Mouse (Mus musculus) embryonic facial prominence, embryonic 10.5 days (tissue): ENCODE data around the gene Xdh. TPM values are rescaled to one million over a fixed set of nuclear protein-coding genes. Genes with fewer than 3 reads are reported as not detected.

Experiments
- DNase-seq: peaks from one replicate; pipeline ENCODE4 v3.0.0-alpha.2; 2017; ENCODE audit warnings: low spot score
- H3K27ac ChIP-seq: fragments of 300-500 bp; sonication (generic); replicated peaks from 2 replicates; pipeline ENCODE4 v1.5.1; 2016; ENCODE audit warnings: mild to moderate bottlenecking
- H3K27me3 ChIP-seq: fragments of 300-500 bp; sonication (generic); replicated peaks from 2 replicates; pipeline ENCODE4 v1.6.1; 2016; ENCODE audit warnings: low read depth, mild to moderate bottlenecking; ENCODE audit not compliant: poor library complexity, severe bottlenecking
- H3K36me3 ChIP-seq: fragments of 300-500 bp; sonication (generic); replicated peaks from 2 replicates; pipeline ENCODE4 v1.6.1; 2016; ENCODE audit warnings: mild to moderate bottlenecking, moderate library complexity
- H3K4me1 ChIP-seq: fragments of 300-500 bp; sonication (generic); 2 replicates; pipeline ENCODE4 v1.6.1; 2016
- H3K4me3 ChIP-seq: fragments of 300-500 bp; sonication (generic); 2 replicates; pipeline ENCODE4 v1.5.1; 2016; ENCODE audit warnings: mild to moderate bottlenecking, moderate library complexity
- H3K9me3 ChIP-seq: fragments of 300-500 bp; sonication (generic); 2 replicates; pipeline ENCODE4 v1.6.1; 2016; ENCODE audit warnings: mild to moderate bottlenecking
- WGBS: fragments of 180-500 bp; shearing (Covaris S2); methylation state at CpG from one replicate; pipeline ENCODE4 v1.1.7; 2016; 5-methylcytosine and 5-hydroxymethylcytosine counted together
- polyA plus RNA-seq: library from polyadenylated mRNA; unstranded; fragments of >200 nt; fragmentation: Nextera tagmentation; extraction: Ambion mirVana; gene quantifications from 2 replicates; pipeline ENCODE4 v1.2.1, GENCODE M21; 2016

The Xdh gene
- polyA plus RNA-seq, 1 experiment from 2014 or later, result 0.26 TPM

GRCm38 (mm10) chr17:73961801-73962403 lies 11.9 kb upstream of the Xdh start:
- Histone ChIP-seq H3K9me3 (no peaks in the 10 kb centered on the region), H3K4me3 (no peak overlapping the region), H3K36me3 (no peaks in the 10 kb centered on the region), H3K27ac (no peak overlapping the region), H3K4me1 (no peaks in the 10 kb centered on the region), H3K27me3 (no peaks in the 10 kb centered on the region)
- WGBS, result 82% methylated on average over 1 of the region's 1 CpGs
- no peak for DNase-seq

GRCm38 (mm10) chr17:73960745-73961144 lies 10.7 kb upstream of the Xdh start:
- no peak for DNase-seq
- 88% methylated on average over 4 of the region's 4 CpGs for WGBS
- H3K4me3 ChIP-seq, result no peak overlapping the region
- no peak overlapping the region for H3K27ac ChIP-seq
- H3K27me3 ChIP-seq, result no peaks in the 10 kb centered on the region
- H3K36me3 ChIP-seq, result no peaks in the 10 kb centered on the region
- H3K9me3 ChIP-seq, result no peaks in the 10 kb centered on the region
- H3K4me1 ChIP-seq, result no peaks in the 10 kb centered on the region

- WGBS, result 87% methylated on average over 4 of the region's 4 CpGs
- Histone ChIP-seq H3K36me3 (no peaks in the 10 kb centered on the region), H3K4me3 (no peak overlapping the region), H3K4me1 (no peaks in the 10 kb centered on the region), H3K27me3 (no peaks in the 10 kb centered on the region), H3K9me3 (no peaks in the 10 kb centered on the region), H3K27ac (no peak overlapping the region)
- no peak for DNase-seq
Measured at GRCm38 (mm10) chr17:73952103-73952521, 2.1 kb upstream of the Xdh start.

GRCm38 (mm10) chr17:73950970-73951369 lies 974 bp upstream of the Xdh start:
- Histone ChIP-seq H3K36me3 (no peaks in the 10 kb centered on the region), H3K27ac (no peak overlapping the region), H3K4me1 (no peaks in the 10 kb centered on the region), H3K4me3 (no peak overlapping the region), H3K27me3 (no peaks in the 10 kb centered on the region), H3K9me3 (no peaks in the 10 kb centered on the region)
- 89% methylated on average over 5 of the region's 5 CpGs for WGBS
- DNase-seq, result no peak

- H3K36me3 ChIP-seq, result no peaks in the 10 kb centered on the region
- WGBS, result 82% methylated on average over 4 of the region's 4 CpGs
- H3K27ac ChIP-seq, result no peak overlapping the region
- no peaks in the 10 kb centered on the region for H3K9me3 ChIP-seq
- H3K27me3 ChIP-seq, result no peaks in the 10 kb centered on the region
- DNase-seq, result no peak
- no peaks in the 10 kb centered on the region for H3K4me1 ChIP-seq
- no peak overlapping the region for H3K4me3 ChIP-seq
Measured at GRCm38 (mm10) chr17:73949498-73949897, 498 bp downstream of the Xdh start.

- Histone ChIP-seq H3K4me3 (no peak overlapping the region), H3K4me1 (no peaks in the 10 kb centered on the region), H3K27ac (no peak overlapping the region), H3K9me3 (no peaks in the 10 kb centered on the region), H3K27me3 (no peaks in the 10 kb centered on the region), H3K36me3 (no peaks in the 10 kb centered on the region)
- WGBS, result 87% methylated on average over 2 of the region's 2 CpGs
- no peak for DNase-seq
Measured at GRCm38 (mm10) chr17:73948801-73949200, 1.2 kb downstream of the Xdh start.

GRCm38 (mm10) chr17:73948039-73948438 lies 2.0 kb downstream of the Xdh start:
- no peaks in the 10 kb centered on the region for H3K9me3 ChIP-seq
- no peak overlapping the region for H3K27ac ChIP-seq
- H3K27me3 ChIP-seq, result no peaks in the 10 kb centered on the region
- WGBS, result 91% methylated on average over 3 of the region's 3 CpGs
- H3K36me3 ChIP-seq, result no peaks in the 10 kb centered on the region
- DNase-seq, result no peak
- no peaks in the 10 kb centered on the region for H3K4me1 ChIP-seq
- no peak overlapping the region for H3K4me3 ChIP-seq

- Histone ChIP-seq H3K4me1 (no peaks in the 10 kb centered on the region), H3K36me3 (no peaks in the 10 kb centered on the region), H3K27me3 (no peaks in the 10 kb centered on the region), H3K9me3 (no peaks in the 10 kb centered on the region), H3K4me3 (no peak overlapping the region), H3K27ac (no peak overlapping the region)
- WGBS, result 89% methylated on average over 5 of the region's 5 CpGs
- DNase-seq, result no peak
Measured at GRCm38 (mm10) chr17:73946856-73947255, 3.1 kb downstream of the Xdh start.

- no peak for DNase-seq
- Histone ChIP-seq H3K27ac (no peak overlapping the region), H3K9me3 (no peaks in the 10 kb centered on the region), H3K27me3 (no peaks in the 10 kb centered on the region), H3K4me1 (no peaks in the 10 kb centered on the region), H3K36me3 (no peaks in the 10 kb centered on the region), H3K4me3 (no peak overlapping the region)
- 79% methylated on average over 5 of the region's 5 CpGs for WGBS
Measured at GRCm38 (mm10) chr17:73944661-73945060, 5.3 kb downstream of the Xdh start.

GRCm38 (mm10) chr17:73942268-73942962 lies 7.6 kb downstream of the Xdh start:
- Histone ChIP-seq H3K36me3 (no peaks in the 10 kb centered on the region), H3K4me3 (no peak overlapping the region), H3K27me3 (no peaks in the 10 kb centered on the region), H3K4me1 (no peaks in the 10 kb centered on the region), H3K27ac (no peak overlapping the region), H3K9me3 (no peaks in the 10 kb centered on the region)
- no peak for DNase-seq
- 89% methylated on average over 3 of the region's 3 CpGs for WGBS

- DNase-seq, result no peak
- H3K36me3 ChIP-seq, result no peaks in the 10 kb centered on the region
- H3K4me3 ChIP-seq, result no peak overlapping the region
- no peaks in the 10 kb centered on the region for H3K9me3 ChIP-seq
- no peak overlapping the region for H3K27ac ChIP-seq
- WGBS, result 83% methylated on average over 3 of the region's 3 CpGs
- no peaks in the 10 kb centered on the region for H3K27me3 ChIP-seq
- H3K4me1 ChIP-seq, result no peaks in the 10 kb centered on the region
Measured at GRCm38 (mm10) chr17:73941816-73942215, 8.2 kb downstream of the Xdh start.

- Histone ChIP-seq H3K27ac (no peak overlapping the region), H3K4me1 (no peaks in the 10 kb centered on the region), H3K4me3 (no peak overlapping the region), H3K27me3 (no peaks in the 10 kb centered on the region), H3K9me3 (no peaks in the 10 kb centered on the region), H3K36me3 (no peaks in the 10 kb centered on the region)
- WGBS, result 89% methylated on average over 7 of the region's 7 CpGs
- DNase-seq, result no peak
Measured at GRCm38 (mm10) chr17:73937073-73937472, 12.9 kb downstream of the Xdh start.

GRCm38 (mm10) chr17:73935163-73935562 lies 14.8 kb downstream of the Xdh start:
- DNase-seq, result no peak
- H3K9me3 ChIP-seq, result no peaks in the 10 kb centered on the region
- H3K27ac ChIP-seq, result no peak overlapping the region
- no peaks in the 10 kb centered on the region for H3K4me1 ChIP-seq
- no peaks in the 10 kb centered on the region for H3K27me3 ChIP-seq
- WGBS, result 84% methylated on average over 4 of the region's 4 CpGs
- no peak overlapping the region for H3K4me3 ChIP-seq
- H3K36me3 ChIP-seq, result no peaks in the 10 kb centered on the region
